Mouse (Mus musculus): ENCODE measurements at regions not wholly inside any gene's neighbourhood (a gene's known extent, or its start where the extent isn't known, plus 50 kb on each side); places are given as distances from the start of the nearest gene placed in this dataset.

DNA sequence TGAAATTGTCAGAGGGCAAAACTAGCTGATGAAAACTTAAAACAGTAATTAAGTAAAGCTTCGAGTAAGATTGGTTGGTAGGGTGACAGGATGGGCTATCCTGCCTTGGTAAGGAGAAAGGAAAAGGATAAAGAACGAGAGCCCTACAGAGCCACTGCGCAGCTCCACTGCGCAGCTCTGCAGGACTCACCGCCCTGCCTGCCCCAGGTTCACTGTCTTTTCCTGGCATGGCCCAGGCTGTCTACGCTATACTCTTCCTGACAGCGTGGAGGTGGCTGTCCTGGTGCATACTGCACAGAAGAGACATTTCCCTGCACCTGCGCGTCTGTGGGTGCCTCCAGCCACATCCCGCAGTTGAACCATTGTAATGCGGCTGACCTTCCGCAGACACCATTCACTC lies 136.6 kb upstream of the Eomes start:
- peak overlapping the region; percentile 49; the same call in 1 of the 2 replicates for H3K9ac ChIP-seq
- WGBS: 45% methylated on average over 12 of the region's 12 CpGs

DNA sequence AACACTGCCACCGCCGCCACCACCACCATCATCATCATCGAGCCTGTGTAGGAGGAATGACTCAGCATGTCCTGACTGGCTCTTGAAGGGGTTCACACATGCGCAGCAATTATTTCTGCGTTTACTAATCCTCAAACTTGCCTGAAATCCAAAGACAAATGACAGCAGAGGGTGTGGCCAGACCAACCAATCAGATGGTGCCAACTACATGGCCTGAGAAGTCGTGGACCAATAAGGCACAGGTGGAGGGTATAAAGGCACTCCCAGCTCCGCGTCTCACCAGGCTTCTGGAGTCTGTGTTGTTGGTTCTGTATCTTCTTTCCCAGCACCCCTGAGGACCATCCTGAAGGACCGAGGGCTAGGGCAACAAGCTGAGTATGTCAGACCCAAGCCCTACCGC lies 123.1 kb upstream of the Eomes start:
- Histone ChIP-seq H3K36me3 (no peaks in the 10 kb centered on the region), H3K4me3 (no peak overlapping the region), H3K4me2 (no peak overlapping the region), H3K4me1 (no peaks in the 10 kb centered on the region), H3K27ac (no peak overlapping the region), H3K9ac (no peak overlapping the region), H3K9me3 (no peaks in the 10 kb centered on the region), H3K27me3 (no peaks in the 10 kb centered on the region)
- no peak for ATAC-seq (ENCODE audit: insufficient number of reproducible peaks, insufficient read depth, low FRiP score, low TSS enrichment, low read depth)
- 92% methylated on average over 10 of the region's 10 CpGs for WGBS

More for the DNA sequence above, 136.6 kb upstream of the Eomes start:
- H3K4me2 ChIP-seq: peak overlapping the region; percentile 57
- no peaks in the 10 kb centered on the region for H3K36me3 ChIP-seq
- no peaks in the 10 kb centered on the region for H3K9me3 ChIP-seq
- H3K27me3 ChIP-seq: 0 out of 2 replicates have a peak, but pooled peaks cover 9% of the 10 kb centered on the region
- no peak overlapping the region for H3K27ac ChIP-seq
- peak overlapping the region; percentile 28 for H3K4me3 ChIP-seq
- ATAC-seq (ENCODE audit: insufficient number of reproducible peaks, insufficient read depth, low FRiP score, low TSS enrichment, low read depth): no peak
- no peaks in the 10 kb centered on the region for H3K4me1 ChIP-seq

DNA sequence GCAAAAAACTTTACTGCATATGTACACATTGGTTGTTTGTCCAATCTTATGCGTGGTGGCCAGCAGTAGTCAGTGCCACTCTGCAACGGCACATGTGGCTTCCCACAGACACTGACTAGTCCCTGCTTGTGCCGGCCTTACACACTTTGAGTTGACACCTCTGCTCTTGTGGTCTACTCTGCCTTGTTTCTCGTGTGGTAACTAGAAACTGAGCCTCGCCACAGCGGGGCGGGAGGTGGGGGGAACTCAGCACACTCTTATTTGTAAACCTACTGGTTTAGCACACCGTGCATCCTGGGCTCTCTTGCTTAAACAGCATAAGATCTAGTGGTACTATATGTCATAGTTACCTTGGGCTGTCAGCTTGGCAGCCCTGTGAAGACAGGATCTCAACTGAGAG lies 120.6 kb upstream of the Eomes start:
- H3K4me2 ChIP-seq: no peak overlapping the region
- no peaks in the 10 kb centered on the region for H3K27me3 ChIP-seq
- no peaks in the 10 kb centered on the region for H3K4me1 ChIP-seq
- WGBS: 92% methylated on average over 8 of the region's 8 CpGs
- no peak overlapping the region for H3K27ac ChIP-seq
- no peaks in the 10 kb centered on the region for H3K9me3 ChIP-seq
- H3K9ac ChIP-seq: no peak overlapping the region
- H3K36me3 ChIP-seq: no peaks in the 10 kb centered on the region
- H3K4me3 ChIP-seq: no peak overlapping the region
- ATAC-seq (ENCODE audit: insufficient number of reproducible peaks, insufficient read depth, low FRiP score, low TSS enrichment, low read depth): no peak

- no peak overlapping the region for H3K9ac ChIP-seq
- no peaks in the 10 kb centered on the region for H3K36me3 ChIP-seq
- no peak overlapping the region for H3K27ac ChIP-seq
- H3K4me1 ChIP-seq: no peaks in the 10 kb centered on the region
- no peak overlapping the region for H3K4me3 ChIP-seq
- H3K27me3 ChIP-seq: no peaks in the 10 kb centered on the region
- H3K4me2 ChIP-seq: no peak overlapping the region
- no peaks in the 10 kb centered on the region for H3K9me3 ChIP-seq
- no peak for ATAC-seq (ENCODE audit: insufficient number of reproducible peaks, insufficient read depth, low FRiP score, low TSS enrichment, low read depth)
- 80% methylated on average over 2 of the region's 2 CpGs for WGBS
Measured at GRCm38 (mm10) chr9:118363929-118364328, 114.1 kb upstream of the Eomes start.

DNA sequence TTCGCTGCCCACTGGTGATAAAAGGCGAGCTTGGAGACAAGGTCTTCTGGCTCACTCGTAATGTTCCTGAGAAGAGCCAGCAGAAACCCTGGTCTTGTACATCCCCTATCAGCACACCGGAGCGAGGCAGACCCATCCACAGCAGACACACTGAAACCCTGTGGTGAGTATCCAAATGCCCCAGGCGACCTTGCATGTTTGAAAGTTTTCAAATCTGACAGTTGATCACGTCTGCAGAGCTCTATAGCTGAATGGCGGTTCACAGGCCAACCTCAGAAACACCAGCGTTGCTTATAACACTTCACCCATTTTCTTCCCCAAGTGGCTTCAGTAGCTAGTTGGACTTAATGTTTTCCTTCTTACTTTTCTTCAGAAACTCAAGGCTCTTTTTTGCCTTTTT lies 112.6 kb upstream of the Eomes start:
- ATAC-seq (ENCODE audit: insufficient number of reproducible peaks, insufficient read depth, low FRiP score, low TSS enrichment, low read depth): no peak
- H3K27me3 ChIP-seq: no peaks in the 10 kb centered on the region
- no peak overlapping the region for H3K4me3 ChIP-seq
- H3K9ac ChIP-seq: no peak overlapping the region
- no peaks in the 10 kb centered on the region for H3K9me3 ChIP-seq
- H3K4me2 ChIP-seq: no peak overlapping the region
- no peaks in the 10 kb centered on the region for H3K4me1 ChIP-seq
- H3K27ac ChIP-seq: no peak overlapping the region
- H3K36me3 ChIP-seq: no peaks in the 10 kb centered on the region
- WGBS: 76% methylated on average over 9 of the region's 9 CpGs

DNA sequence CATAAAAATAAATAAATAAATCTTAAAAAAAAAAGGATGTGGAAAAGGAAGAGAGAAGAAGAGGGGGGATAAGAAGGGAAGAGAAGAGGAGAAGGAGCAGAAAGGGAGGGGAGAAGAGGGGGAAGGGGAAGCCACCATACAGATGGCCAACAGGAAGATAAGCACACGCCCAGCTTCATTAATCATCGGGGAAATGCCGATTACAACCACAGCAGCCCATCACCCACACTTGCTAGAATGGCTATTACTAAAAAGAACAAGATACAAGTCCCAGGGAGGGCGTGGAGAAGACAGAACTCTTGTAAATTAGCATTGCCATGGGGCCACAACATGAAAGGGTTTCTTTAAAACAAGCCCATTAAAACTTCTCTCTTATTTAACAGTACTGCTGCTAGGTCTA lies 110.7 kb upstream of the Eomes start:
- H3K36me3 ChIP-seq: no peaks in the 10 kb centered on the region
- no peaks in the 10 kb centered on the region for H3K9me3 ChIP-seq
- no peak overlapping the region for H3K4me3 ChIP-seq
- H3K4me2 ChIP-seq: no peak overlapping the region
- H3K27ac ChIP-seq: no peak overlapping the region
- WGBS: 80% methylated on average over 4 of the region's 4 CpGs
- H3K9ac ChIP-seq: no peak overlapping the region
- H3K27me3 ChIP-seq: no peaks in the 10 kb centered on the region
- no peak for ATAC-seq (ENCODE audit: insufficient number of reproducible peaks, insufficient read depth, low FRiP score, low TSS enrichment, low read depth)
- no peaks in the 10 kb centered on the region for H3K4me1 ChIP-seq

DNA sequence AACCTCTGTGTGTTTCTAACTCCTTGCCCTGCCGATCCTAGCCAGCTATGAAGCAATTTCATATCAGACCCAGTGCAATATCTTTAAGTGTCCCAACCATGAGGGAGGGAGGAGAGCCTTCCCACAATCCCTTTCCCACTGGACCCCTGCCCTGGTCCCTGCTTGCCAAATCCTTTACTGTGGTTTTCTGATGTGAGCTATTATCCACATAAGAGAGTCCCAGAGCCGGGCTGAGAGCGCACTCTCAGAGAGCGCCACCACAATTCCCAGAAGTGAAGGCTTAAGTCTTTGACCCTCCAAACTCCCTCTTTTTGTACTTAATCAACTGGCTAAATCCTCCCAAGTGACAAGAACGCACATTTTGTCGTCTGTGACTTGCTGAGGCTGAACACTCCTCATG lies 107.4 kb upstream of the Eomes start:
- Histone ChIP-seq H3K36me3 (no peaks in the 10 kb centered on the region), H3K27ac (no peak overlapping the region), H3K4me1 (no peaks in the 10 kb centered on the region), H3K4me2 (no peak overlapping the region), H3K4me3 (no peak overlapping the region), H3K27me3 (no peaks in the 10 kb centered on the region), H3K9ac (no peak overlapping the region), H3K9me3 (no peaks in the 10 kb centered on the region)
- WGBS: 62% methylated on average over 6 of the region's 6 CpGs
- ATAC-seq (ENCODE audit: insufficient number of reproducible peaks, insufficient read depth, low FRiP score, low TSS enrichment, low read depth): no peak

DNA sequence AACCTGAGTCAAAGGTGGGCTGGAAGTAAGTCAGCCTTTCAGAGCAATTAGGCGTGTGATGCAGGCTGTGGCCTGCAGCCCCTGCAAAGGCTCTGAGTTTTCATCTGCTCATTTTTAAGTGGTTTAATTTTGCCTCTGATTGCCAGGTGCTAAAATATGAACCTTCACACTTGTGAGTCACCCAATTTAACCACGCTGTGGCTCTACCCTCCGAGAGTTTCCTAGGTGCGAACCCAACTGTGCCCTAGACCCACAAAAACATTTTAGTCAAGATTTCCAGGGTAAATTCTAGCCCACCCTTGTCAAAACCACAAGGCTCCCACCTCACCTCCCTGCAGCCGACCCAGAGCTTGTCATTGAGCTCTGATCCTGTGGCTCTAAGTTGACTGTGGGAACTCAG lies 103.3 kb upstream of the Eomes start:
- Histone ChIP-seq H3K9ac (no peak overlapping the region), H3K27ac (no peak overlapping the region), H3K36me3 (no peaks in the 10 kb centered on the region), H3K9me3 (no peaks in the 10 kb centered on the region), H3K4me2 (no peak overlapping the region), H3K4me3 (no peak overlapping the region), H3K4me1 (no peaks in the 10 kb centered on the region), H3K27me3 (no peaks in the 10 kb centered on the region)
- WGBS: 83% methylated on average over 5 of the region's 5 CpGs
- no peak for ATAC-seq (ENCODE audit: insufficient number of reproducible peaks, insufficient read depth, low FRiP score, low TSS enrichment, low read depth)

DNA sequence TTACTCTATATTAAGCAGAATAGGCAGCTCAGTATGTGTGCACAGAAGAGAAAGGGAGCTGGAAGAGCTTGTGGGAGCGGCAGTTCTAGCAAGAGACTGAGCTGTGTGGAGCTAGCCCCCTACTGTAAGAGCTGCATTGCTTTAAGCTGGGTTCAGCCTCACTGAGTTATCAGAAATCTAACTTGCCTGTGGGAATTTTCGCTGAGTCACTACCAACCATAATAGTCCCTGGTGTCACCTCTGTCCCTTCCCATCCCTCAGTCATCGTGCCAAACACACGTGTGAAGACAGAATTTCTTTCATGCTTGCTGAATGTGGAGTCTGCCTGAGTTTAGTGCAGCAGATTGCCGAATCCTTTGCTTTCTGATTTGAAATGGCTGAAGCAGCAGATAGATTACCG lies 99.0 kb upstream of the Eomes start:
- H3K9ac ChIP-seq: no peak overlapping the region
- no peak for ATAC-seq (ENCODE audit: insufficient number of reproducible peaks, insufficient read depth, low FRiP score, low TSS enrichment, low read depth)
- H3K4me2 ChIP-seq: peak overlapping the region; percentile 26
- H3K4me3 ChIP-seq: no peak overlapping the region
- no peaks in the 10 kb centered on the region for H3K36me3 ChIP-seq
- H3K27ac ChIP-seq: no peak overlapping the region
- H3K9me3 ChIP-seq: no peaks in the 10 kb centered on the region
- WGBS: 21% methylated on average over 6 of the region's 6 CpGs
- H3K4me1 ChIP-seq: no peaks in the 10 kb centered on the region
- H3K27me3 ChIP-seq: no peaks in the 10 kb centered on the region

GRCm38 (mm10) chr9:118382532-118382931 lies 95.5 kb upstream of the Eomes start:
- Histone ChIP-seq H3K9ac (no peak overlapping the region), H3K36me3 (no peaks in the 10 kb centered on the region), H3K4me3 (no peak overlapping the region), H3K4me1 (no peaks in the 10 kb centered on the region), H3K27ac (no peak overlapping the region), H3K27me3 (peaks cover 7% of the 10 kb centered on the region), H3K4me2 (no peak overlapping the region), H3K9me3 (no peaks in the 10 kb centered on the region)
- ATAC-seq (ENCODE audit: insufficient number of reproducible peaks, insufficient read depth, low FRiP score, low TSS enrichment, low read depth): no peak
- 87% methylated on average over 3 of the region's 3 CpGs for WGBS

DNA sequence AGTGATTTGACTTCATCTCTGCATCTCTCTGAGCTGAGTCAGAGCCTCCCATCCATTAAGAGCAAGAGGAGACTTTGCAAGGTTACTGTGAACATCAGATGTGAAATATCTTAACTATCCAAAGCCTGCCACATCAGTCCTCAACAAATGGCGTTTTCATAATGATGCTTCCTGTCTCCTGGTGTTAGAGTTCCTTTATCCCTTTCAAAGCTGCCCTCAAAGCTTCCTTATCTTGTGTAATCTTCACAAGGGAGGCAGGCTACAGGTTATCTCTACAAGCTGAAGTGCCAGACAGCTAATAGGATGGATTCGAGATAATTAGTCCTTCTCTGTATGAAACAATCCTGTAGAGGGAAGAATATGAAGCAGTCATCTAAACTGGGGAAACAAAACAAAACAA lies 93.4 kb upstream of the Eomes start:
- ATAC-seq (ENCODE audit: insufficient number of reproducible peaks, insufficient read depth, low FRiP score, low TSS enrichment, low read depth): no peak
- Histone ChIP-seq H3K9me3 (no peaks in the 10 kb centered on the region), H3K4me3 (no peak overlapping the region), H3K4me2 (no peak overlapping the region), H3K27me3 (peaks cover 28% of the 10 kb centered on the region), H3K27ac (no peak overlapping the region), H3K9ac (no peak overlapping the region), H3K36me3 (no peaks in the 10 kb centered on the region), H3K4me1 (peaks cover 5% of the 10 kb centered on the region; the same call in 1 of the 2 replicates)
- 54% methylated on average over 2 of the region's 2 CpGs for WGBS

- no peaks in the 10 kb centered on the region for H3K36me3 ChIP-seq
- H3K9me3 ChIP-seq: no peaks in the 10 kb centered on the region
- no peak for ATAC-seq (ENCODE audit: insufficient number of reproducible peaks, insufficient read depth, low FRiP score, low TSS enrichment, low read depth)
- 37% methylated on average over 8 of the region's 8 CpGs for WGBS
- H3K4me1 ChIP-seq: peaks cover 6% of the 10 kb centered on the region; the same call in 1 of the 2 replicates
- H3K27ac ChIP-seq: no peak overlapping the region
- H3K4me3 ChIP-seq: no peak overlapping the region
- no peak overlapping the region for H3K4me2 ChIP-seq
- H3K27me3 ChIP-seq: peaks cover 36% of the 10 kb centered on the region
- no peak overlapping the region for H3K9ac ChIP-seq
Measured at GRCm38 (mm10) chr9:118387631-118388030, 90.4 kb upstream of the Eomes start.

All from embryonic facial prominence, embryonic 13.5 days (tissue).